Mouse (Mus musculus) myocyte (in vitro differentiated cells): Measurements from ENCODE around the gene Sidt1. TPM values are rescaled to one million over a fixed set of nuclear protein-coding genes. Genes with fewer than 3 reads are reported as not detected.

Source experiments
- H3K27me3 ChIP-seq: one replicate; pipeline ENCODE4 v1.6.1; 2011; ENCODE audit not compliant: control insufficient read depth, insufficient read depth, insufficient read length
- H3K36me3 ChIP-seq: one replicate; pipeline ENCODE4 v1.6.1; 2011; ENCODE audit not compliant: control insufficient read depth, insufficient read depth
- H3K4me2 ChIP-seq: one replicate; pipeline ENCODE4 v1.6.1; 2011; ENCODE audit warnings: low read depth, control low read depth
- H3K4me3 ChIP-seq: one replicate; pipeline ENCODE4 v1.5.1; 2011; ENCODE audit warnings: mild to moderate bottlenecking, control low read depth, moderate library complexity
- H3K79me2 ChIP-seq: one replicate; pipeline ENCODE4 v1.6.1; 2011; ENCODE audit not compliant: control insufficient read depth, insufficient read depth
- H3ac ChIP-seq: one replicate; pipeline ENCODE4 v1.6.1; 2011; ENCODE audit not compliant: control insufficient read depth, insufficient read length
- CEBPB ChIP-seq: IDR thresholded peaks from 2 replicates; pipeline ENCODE4 v1.6.1; 2011; ENCODE audit warnings: mild to moderate bottlenecking, moderate library complexity; ENCODE audit not compliant: poor library complexity, insufficient read depth, severe bottlenecking
- E2F4 ChIP-seq: IDR thresholded peaks from one replicate; pipeline ENCODE4 v1.6.1; 2011; ENCODE audit warnings: mild to moderate bottlenecking, control low read depth, moderate library complexity; ENCODE audit not compliant: insufficient read depth
- MAX ChIP-seq: IDR thresholded peaks from one replicate; pipeline ENCODE4 v1.6.1; 2011; ENCODE audit warnings: low read depth, mild to moderate bottlenecking, control low read depth
- MYOD1 ChIP-seq, 3 experiments: IDR thresholded peaks; one replicate each; pipeline ENCODE4 v1.6.1; 2011; ENCODE audit warnings: control low read depth in 2 of 3, low read depth in 2 of 3, mild to moderate bottlenecking in 2 of 3, moderate library complexity in 1 of 3; ENCODE audit not compliant: insufficient read length in 2 of 3, control insufficient read depth in 1 of 3
- MYOG ChIP-seq, 3 experiments: IDR thresholded peaks; one replicate each; pipeline ENCODE4 v1.6.1; 2011; ENCODE audit warnings: control low read depth in 2 of 3, low read depth in 2 of 3, mild to moderate bottlenecking in 2 of 3; ENCODE audit not compliant: insufficient read length in 2 of 3, control insufficient read depth in 1 of 3, insufficient read depth in 1 of 3
- POLR2A ChIP-seq: IDR thresholded peaks from one replicate; pipeline ENCODE4 v1.6.1; 2011; ENCODE audit warnings: low read depth, mild to moderate bottlenecking, control low read depth, moderate library complexity; ENCODE audit not compliant: insufficient read length
- POLR2AphosphoS2 ChIP-seq: IDR thresholded peaks from one replicate; pipeline ENCODE4 v1.6.1; 2011; ENCODE audit warnings: low read depth, control low read depth; ENCODE audit not compliant: insufficient read length
- REST ChIP-seq: IDR thresholded peaks from one replicate; pipeline ENCODE4 v1.6.1; 2011; ENCODE audit warnings: mild to moderate bottlenecking, control low read depth, moderate library complexity; ENCODE audit not compliant: insufficient read depth, insufficient read length
- SRF ChIP-seq: IDR thresholded peaks from one replicate; pipeline ENCODE4 v1.6.1; 2011; ENCODE audit warnings: low read depth; ENCODE audit not compliant: control insufficient read depth, insufficient read length
- TCF12 ChIP-seq: IDR thresholded peaks from one replicate; pipeline ENCODE4 v1.6.1; 2011; ENCODE audit warnings: mild to moderate bottlenecking, control low read depth; ENCODE audit not compliant: poor library complexity, insufficient read depth, severe bottlenecking
- TCF3 ChIP-seq: IDR thresholded peaks from one replicate; pipeline ENCODE4 v1.6.1; 2011; ENCODE audit warnings: low read depth, control low read depth; ENCODE audit not compliant: insufficient read length
- USF1 ChIP-seq: IDR thresholded peaks from one replicate; pipeline ENCODE4 v1.6.1; 2011; ENCODE audit warnings: low read depth, mild to moderate bottlenecking, control low read depth, moderate library complexity
- polyA plus RNA-seq: library from polyadenylated mRNA; unstranded; fragments of >200 nt; fragmentation: generic; extraction: Trizol; gene quantifications from one replicate; pipeline ENCODE4 v1.2.1, GENCODE M21; 2012; ENCODE audit warnings: missing spikeins

Gene Sidt1
- polyA plus RNA-seq, 1 experiment = not detected

DNA sequence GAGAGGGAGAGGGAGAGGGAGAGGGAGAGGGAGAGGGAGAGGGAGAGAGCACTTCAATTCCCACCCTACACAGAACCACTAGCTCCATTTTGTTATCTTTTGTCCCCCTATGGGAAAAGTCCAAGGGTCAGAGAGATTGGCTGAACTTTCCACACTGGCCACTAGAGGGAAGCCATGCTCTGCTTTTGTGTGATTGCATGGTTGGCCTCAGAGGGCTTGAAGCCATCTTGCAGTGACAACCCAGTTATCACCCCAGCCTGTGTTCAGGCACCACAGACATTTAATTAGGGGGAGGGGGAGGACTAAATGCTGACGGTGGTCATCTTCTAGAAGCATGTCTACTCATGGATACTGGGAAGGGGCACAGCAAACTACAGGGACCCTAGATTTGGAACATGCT lies 90.4 kb downstream of the Sidt1 start:
- TF ChIP-seq E2F4 = no peak
- Histone ChIP-seq H3K27me3 (no peaks in the 10 kb centered on the region), H3K36me3 (no peaks in the 10 kb centered on the region)

GRCm38 (mm10) chr16:44240406-44240805 lies 92.6 kb downstream of the Sidt1 start:
- TF ChIP-seq MYOD1 (IDR thresholded peaks at IDR 0.05; ENCODE audit: control insufficient read depth in 1 of 3, insufficient read length in 2 of 3, low read depth in 2 of 3) (no peak), USF1 (peak; percentile 78)
- H3K79me2 ChIP-seq = no peaks in the 10 kb centered on the region
- no peak overlapping the region for H3K4me2 ChIP-seq
- no peak overlapping the region for H3K4me3 ChIP-seq
- no peaks in the 10 kb centered on the region for H3K36me3 ChIP-seq
- no peak overlapping the region for H3ac ChIP-seq
- H3K27me3 ChIP-seq = no peaks in the 10 kb centered on the region

More for the DNA sequence above, 90.4 kb downstream of the Sidt1 start:
- Histone ChIP-seq H3K4me2 (peak overlapping the region; percentile 26), H3K79me2 (no peaks in the 10 kb centered on the region), H3K4me3 (no peak overlapping the region), H3ac (no peak overlapping the region)

GRCm38 (mm10) chr16:44238835-44239263 lies 94.1 kb downstream of the Sidt1 start:
- no peak overlapping the region for H3K4me3 ChIP-seq
- no peak overlapping the region for H3ac ChIP-seq
- no peaks in the 10 kb centered on the region for H3K36me3 ChIP-seq
- H3K27me3 ChIP-seq = no peaks in the 10 kb centered on the region
- TF ChIP-seq POLR2AphosphoS2 (no peak), MAX (no peak), TCF3 (no peak), POLR2A (no peak), CEBPB (no peak), TCF12 (peak; percentile 82), USF1 (no peak), SRF (no peak), MYOD1 (IDR thresholded peaks at IDR 0.05; ENCODE audit: control insufficient read depth in 1 of 3, insufficient read length in 2 of 3, low read depth in 2 of 3) (peak; percentile 57 to 92 (median 88)), MYOG (IDR thresholded peaks at IDR 0.05; ENCODE audit: control insufficient read depth in 1 of 3, insufficient read depth in 1 of 3, insufficient read length in 2 of 3, low read depth in 2 of 3) (peak in 2 of 3 experiments; percentile 77 to 97), REST (no peak), E2F4 (no peak)
- H3K79me2 ChIP-seq = no peaks in the 10 kb centered on the region
- peak overlapping the region; percentile 60 for H3K4me2 ChIP-seq

DNA sequence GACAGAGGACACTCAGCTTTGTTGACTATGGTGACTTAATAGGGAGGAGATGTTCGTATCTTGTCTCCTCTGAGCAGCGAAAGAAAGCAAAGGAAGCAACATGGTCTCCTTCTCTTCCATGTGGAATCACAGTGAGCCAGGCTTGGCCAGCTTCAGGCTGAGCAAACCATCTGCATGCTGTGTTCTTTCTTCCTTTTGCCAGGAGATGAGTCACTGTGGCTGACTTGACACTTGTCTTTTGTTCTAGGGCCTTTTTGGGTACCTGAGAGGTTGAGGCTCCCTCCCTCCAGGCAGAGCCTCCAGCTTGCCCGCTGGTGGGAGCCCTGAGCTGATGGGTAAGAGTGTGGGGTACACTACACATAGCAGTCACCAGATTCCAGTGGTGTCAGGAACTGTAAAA lies 95.2 kb downstream of the Sidt1 start:
- H3K4me2 ChIP-seq = peak overlapping the region; percentile 60
- no peaks in the 10 kb centered on the region for H3K79me2 ChIP-seq
- no peaks in the 10 kb centered on the region for H3K27me3 ChIP-seq
- no peaks in the 10 kb centered on the region for H3K36me3 ChIP-seq
- H3ac ChIP-seq = no peak overlapping the region
- H3K4me3 ChIP-seq = no peak overlapping the region
- TF ChIP-seq CEBPB (no peak), POLR2A (no peak), E2F4 (no peak), MYOD1 (IDR thresholded peaks at IDR 0.05; ENCODE audit: control insufficient read depth in 1 of 3, insufficient read length in 2 of 3, low read depth in 2 of 3) (peak in 1 of 3 experiments; percentile 37)

DNA sequence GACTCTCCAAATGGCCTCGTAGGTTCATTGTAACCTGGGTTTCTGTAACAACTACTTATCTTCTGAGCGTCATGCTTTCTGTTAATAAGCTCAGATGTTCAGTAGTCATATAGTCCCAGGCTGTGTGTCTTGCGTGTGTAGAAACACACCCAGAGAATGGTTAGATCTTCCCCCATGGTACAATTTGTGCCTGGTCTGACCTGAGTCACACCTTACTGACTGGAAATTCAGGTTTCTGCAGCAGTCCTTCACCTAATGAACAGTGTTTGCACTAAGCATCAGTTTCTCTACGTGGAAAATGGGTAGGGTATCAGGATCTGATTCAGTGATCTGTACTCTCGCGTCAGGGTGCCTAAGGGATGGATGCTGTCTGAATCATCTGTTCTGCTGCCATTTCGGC lies 100.0 kb downstream of the Sidt1 start:
- no peak for TF ChIP-seq USF1
- no peak for TF ChIP-seq POLR2AphosphoS2
- TF ChIP-seq E2F4 = no peak
- no peak for TF ChIP-seq REST
- no peak for TF ChIP-seq TCF3
- TF ChIP-seq TCF12 = no peak
- TF ChIP-seq SRF = no peak
- TF ChIP-seq CEBPB = no peak
- no peak for TF ChIP-seq MYOD1 (IDR thresholded peaks at IDR 0.05; ENCODE audit: control insufficient read depth in 1 of 3, insufficient read length in 2 of 3, low read depth in 2 of 3)
- TF ChIP-seq MYOG (IDR thresholded peaks at IDR 0.05; ENCODE audit: control insufficient read depth in 1 of 3, insufficient read depth in 1 of 3, insufficient read length in 2 of 3, low read depth in 2 of 3) = no peak
- TF ChIP-seq MAX = no peak
- no peak for TF ChIP-seq POLR2A
- no peaks in the 10 kb centered on the region for H3K79me2 ChIP-seq
- H3K4me3 ChIP-seq = no peak overlapping the region
- H3K27me3 ChIP-seq = no peaks in the 10 kb centered on the region
- no peak overlapping the region for H3ac ChIP-seq
- no peak overlapping the region for H3K4me2 ChIP-seq
- no peaks in the 10 kb centered on the region for H3K36me3 ChIP-seq
